Mouse (Mus musculus) intestine, embryonic 15.5 days (tissue): ENCODE results near the gene Tmem184b. TPM values are rescaled to one million over a fixed set of nuclear protein-coding genes. Genes with fewer than 3 reads are reported as not detected.
A peak's percentile ranks its signal among the peaks of the same experiment; 100 is the strongest.

Source experiments
- ATAC-seq: fragments of 200-750 bp; cut with Nextera tagmentation; 2 replicates; pipeline ENCODE4 v1.8.0; 2017; ENCODE audit warnings: moderate TSS enrichment, moderate library complexity
- H3K27ac ChIP-seq: fragments of 300-500 bp; sonication (generic); 2 replicates; pipeline ENCODE4 v1.5.1; 2015; ENCODE audit warnings: mild to moderate bottlenecking, inconsistent platforms
- H3K27me3 ChIP-seq: fragments of 300-500 bp; sonication (generic); replicated peaks from 2 replicates; pipeline ENCODE4 v1.6.1; 2015; ENCODE audit warnings: inconsistent platforms
- H3K36me3 ChIP-seq: fragments of 300-500 bp; sonication (generic); 2 replicates; pipeline ENCODE4 v1.6.1; 2015; ENCODE audit warnings: inconsistent platforms
- H3K4me1 ChIP-seq: fragments of 300-500 bp; sonication (generic); replicated peaks from 2 replicates; pipeline ENCODE4 v1.6.1; 2015; ENCODE audit warnings: inconsistent platforms
- H3K4me2 ChIP-seq: fragments of 300-500 bp; sonication (generic); replicated peaks from 2 replicates; pipeline ENCODE4 v1.6.1; 2015; ENCODE audit warnings: mild to moderate bottlenecking, inconsistent platforms
- H3K4me3 ChIP-seq: fragments of 300-500 bp; sonication (generic); replicated peaks from 2 replicates; pipeline ENCODE4 v1.5.1; 2015; ENCODE audit warnings: inconsistent platforms
- H3K9ac ChIP-seq: fragments of 300-500 bp; sonication (generic); 2 replicates; pipeline ENCODE4 v1.6.1; 2015; ENCODE audit warnings: inconsistent platforms
- H3K9me3 ChIP-seq: fragments of 300-500 bp; sonication (generic); 2 replicates; pipeline ENCODE4 v1.6.1; 2016; ENCODE audit warnings: inconsistent platforms
- WGBS: fragments of 180-500 bp; shearing (Covaris S2); methylation state at CpG from one replicate; pipeline ENCODE4 v1.1.7; 2015; 5-methylcytosine and 5-hydroxymethylcytosine counted together
- polyA plus RNA-seq: library from polyadenylated mRNA; unstranded; fragments of >200 nt; fragmentation: Nextera tagmentation; extraction: Ambion mirVana; gene quantifications from 2 replicates; pipeline ENCODE4 v1.2.1, GENCODE M21; 2015

Gene Tmem184b
- polyA plus RNA-seq, 1 experiment from 2014 or later, result 49.4 TPM

DNA sequence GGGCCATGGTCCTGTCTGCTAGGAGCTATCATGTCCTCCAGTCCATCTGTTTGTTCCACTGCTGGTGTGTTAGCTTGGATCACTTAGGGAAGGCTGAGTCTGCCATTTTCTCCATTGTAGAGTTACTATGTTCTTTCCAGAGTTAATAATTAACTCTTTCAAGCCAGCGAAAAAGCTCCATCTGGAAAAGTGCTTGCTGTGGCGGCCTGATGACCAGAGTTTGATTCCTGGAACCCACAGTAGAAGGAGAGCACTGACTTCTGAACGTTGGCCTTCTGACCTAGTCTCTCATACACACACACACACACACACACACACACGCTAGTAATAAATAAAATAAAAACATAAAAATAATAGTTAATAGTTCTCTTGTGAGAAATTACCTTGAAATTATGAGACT lies 58.7 kb downstream of the Tmem184b start:
- no peaks in the 10 kb centered on the region for H3K27me3 ChIP-seq
- peaks cover 18% of the 10 kb centered on the region for H3K4me1 ChIP-seq
- H3K9ac ChIP-seq, result no peak overlapping the region
- no peaks in the 10 kb centered on the region for H3K9me3 ChIP-seq
- ATAC-seq, result no peak
- no peak overlapping the region for H3K4me2 ChIP-seq
- H3K36me3 ChIP-seq, result no peaks in the 10 kb centered on the region
- no peak overlapping the region for H3K4me3 ChIP-seq
- no peak overlapping the region for H3K27ac ChIP-seq
- WGBS, result 58% methylated on average over 4 of the region's 4 CpGs

DNA sequence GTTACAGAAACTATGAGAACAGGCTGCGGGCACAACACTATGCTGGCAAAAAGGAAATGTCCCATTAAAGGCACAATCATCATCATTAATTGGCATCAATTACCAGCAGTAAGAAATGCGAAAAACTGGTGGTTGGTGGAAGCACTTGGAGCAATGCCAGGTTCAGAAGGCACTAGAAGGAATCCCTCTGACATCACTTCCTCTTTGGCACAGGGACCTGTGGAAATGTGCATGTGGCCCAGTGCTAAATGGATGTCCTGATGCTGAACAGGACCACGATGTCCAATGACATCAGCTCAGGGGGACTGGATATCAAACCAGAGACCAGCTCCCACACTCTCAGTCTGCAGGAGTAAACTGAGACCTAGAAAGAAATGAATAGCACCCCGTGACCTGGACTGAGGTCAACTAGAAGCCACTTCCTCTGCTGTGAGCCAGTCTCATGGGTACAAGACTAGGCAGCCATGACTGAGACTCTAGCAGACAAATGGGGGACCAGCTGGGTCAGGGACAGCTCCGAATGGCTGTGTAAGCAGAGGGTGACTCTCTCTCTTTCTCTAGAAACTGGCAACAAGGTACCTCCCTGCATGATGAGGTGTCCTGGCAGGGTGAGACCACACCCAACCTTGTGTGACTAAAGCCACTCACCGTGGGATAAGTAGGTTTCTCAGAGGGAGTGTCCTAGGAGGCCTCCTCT lies 60.6 kb downstream of the Tmem184b start:
- ATAC-seq, result no peak
- H3K27ac ChIP-seq, result no peak overlapping the region
- 68% methylated on average over 6 of the region's 6 CpGs for WGBS

DNA sequence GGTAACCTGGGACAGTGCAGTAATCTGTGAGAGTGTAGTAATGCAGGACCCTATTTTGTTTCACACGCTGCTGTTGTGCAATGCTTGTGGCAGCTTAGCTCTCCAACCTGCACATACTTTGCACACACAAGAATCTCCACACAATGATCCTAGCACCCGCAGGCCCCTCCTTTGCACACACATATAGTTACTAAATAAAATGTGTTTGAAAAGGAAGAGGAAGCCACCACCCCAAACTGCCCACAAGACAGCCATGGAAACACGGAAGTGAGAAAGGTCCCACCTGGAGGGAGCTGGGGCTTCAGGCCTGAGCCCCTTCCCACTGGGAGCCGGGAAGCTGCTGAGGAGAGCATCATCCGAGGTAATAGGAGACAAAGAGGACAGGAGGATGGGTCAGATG lies 64.4 kb downstream of the Tmem184b start:
- Histone ChIP-seq H3K4me2 (no peak overlapping the region), H3K36me3 (no peaks in the 10 kb centered on the region), H3K9me3 (no peaks in the 10 kb centered on the region), H3K4me1 (peaks cover 4% of the 10 kb centered on the region; the same call in 1 of the 2 replicates), H3K27ac (no peak overlapping the region), H3K9ac (no peak overlapping the region), H3K4me3 (no peak overlapping the region), H3K27me3 (no peaks in the 10 kb centered on the region)
- ATAC-seq, result no peak
- 72% methylated on average over 5 of the region's 5 CpGs for WGBS

More for the DNA sequence above, 60.6 kb downstream of the Tmem184b start:
- Histone ChIP-seq H3K4me2 (no peak overlapping the region), H3K36me3 (no peaks in the 10 kb centered on the region), H3K9me3 (no peaks in the 10 kb centered on the region), H3K4me1 (peaks cover 7% of the 10 kb centered on the region; the same call in 1 of the 2 replicates), H3K4me3 (no peak overlapping the region), H3K27me3 (no peaks in the 10 kb centered on the region), H3K9ac (no peak overlapping the region)

DNA sequence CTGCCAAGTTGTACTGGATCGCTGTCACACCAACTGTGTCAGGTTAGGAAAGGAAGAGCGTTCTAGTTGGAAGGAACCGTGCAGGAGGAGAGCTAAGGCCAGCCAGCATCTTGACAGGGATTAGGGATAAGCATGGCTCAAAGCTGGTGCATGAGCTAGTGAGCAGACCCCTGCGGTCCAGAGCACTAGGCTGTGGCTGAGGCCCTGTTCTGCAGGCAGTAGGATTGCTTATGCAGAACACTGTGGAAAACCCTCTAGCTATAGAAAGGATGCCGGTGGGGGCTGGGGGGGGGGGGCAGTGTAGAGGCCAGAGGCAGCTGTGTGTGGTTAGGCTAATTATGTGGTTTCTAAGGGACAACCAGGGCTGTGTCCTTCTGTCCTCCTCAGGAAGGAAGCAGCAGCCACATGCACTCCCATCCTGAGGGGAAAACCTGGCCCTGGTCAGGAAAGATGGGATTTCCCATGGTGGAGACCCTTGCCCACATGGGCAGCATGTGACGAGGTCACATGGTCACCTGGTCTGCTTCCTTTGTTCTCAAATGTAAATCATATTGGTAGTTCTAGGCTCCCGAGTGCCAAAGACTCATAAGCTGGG lies 68.2 kb downstream of the Tmem184b start:
- H3K36me3 ChIP-seq, result no peaks in the 10 kb centered on the region
- no peaks in the 10 kb centered on the region for H3K9me3 ChIP-seq
- H3K27ac ChIP-seq, result no peak overlapping the region
- WGBS, result 60% methylated on average over 7 of the region's 7 CpGs
- 0 out of 2 replicates have a peak, but pooled peaks cover 2% of the 10 kb centered on the region for H3K4me1 ChIP-seq
- H3K9ac ChIP-seq, result no peak overlapping the region
- no peak overlapping the region for H3K4me3 ChIP-seq
- no peaks in the 10 kb centered on the region for H3K27me3 ChIP-seq
- no peak for ATAC-seq
- no peak overlapping the region for H3K4me2 ChIP-seq

DNA sequence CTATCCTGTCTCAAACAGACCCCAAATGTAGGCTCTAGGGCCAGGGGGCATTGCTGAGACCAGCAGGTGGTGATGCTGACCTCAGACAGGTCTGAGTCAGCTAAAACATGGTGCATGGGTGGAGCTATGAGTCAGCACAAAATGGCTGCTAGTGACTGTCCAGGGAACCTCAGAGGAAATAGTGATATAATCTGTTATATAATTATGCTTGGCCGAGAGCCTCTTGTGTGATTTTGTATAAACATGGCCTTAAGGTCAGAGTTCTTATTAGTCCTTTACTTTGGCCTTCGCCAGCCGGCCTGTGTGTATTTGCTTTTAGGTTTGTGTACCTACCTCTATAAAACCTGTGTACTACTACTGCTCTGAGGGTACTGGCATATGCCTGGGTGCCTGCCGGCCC lies 70.0 kb downstream of the Tmem184b start:
- 42% methylated on average over 4 of the region's 4 CpGs for WGBS
- Histone ChIP-seq H3K4me3 (no peak overlapping the region), H3K9ac (no peak overlapping the region), H3K36me3 (no peaks in the 10 kb centered on the region), H3K9me3 (no peaks in the 10 kb centered on the region), H3K27ac (no peak overlapping the region), H3K4me2 (no peak overlapping the region), H3K27me3 (no peaks in the 10 kb centered on the region), H3K4me1 (0 out of 2 replicates have a peak, but pooled peaks cover 2% of the 10 kb centered on the region)
- ATAC-seq, result no peak

DNA sequence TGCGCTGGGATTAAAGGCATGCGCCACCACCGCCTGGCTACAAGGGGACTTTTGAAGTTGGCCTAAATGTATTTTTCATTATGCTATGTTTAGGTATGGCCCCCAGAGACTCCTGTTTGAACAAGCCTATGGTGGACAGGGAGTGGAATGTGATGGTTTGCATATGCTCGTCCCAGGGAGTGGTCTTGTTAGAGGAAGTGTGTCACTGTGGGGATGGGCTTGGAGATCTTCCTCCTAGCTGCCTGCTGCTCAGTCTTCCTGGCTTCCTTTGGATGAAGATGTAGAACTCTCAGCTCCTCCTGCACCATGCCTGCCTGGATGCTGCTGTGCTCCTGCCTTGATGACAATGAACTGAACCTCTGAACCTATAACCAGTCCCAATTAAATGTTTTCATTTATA lies 72.8 kb downstream of the Tmem184b start:
- Histone ChIP-seq H3K27ac (no peak overlapping the region), H3K4me3 (no peak overlapping the region), H3K9ac (no peak overlapping the region), H3K27me3 (no peaks in the 10 kb centered on the region), H3K36me3 (no peaks in the 10 kb centered on the region), H3K4me1 (peaks cover 17% of the 10 kb centered on the region), H3K4me2 (no peak overlapping the region), H3K9me3 (no peaks in the 10 kb centered on the region)
- no peak for ATAC-seq
- WGBS, result 51% methylated on average over 4 of the region's 4 CpGs

DNA sequence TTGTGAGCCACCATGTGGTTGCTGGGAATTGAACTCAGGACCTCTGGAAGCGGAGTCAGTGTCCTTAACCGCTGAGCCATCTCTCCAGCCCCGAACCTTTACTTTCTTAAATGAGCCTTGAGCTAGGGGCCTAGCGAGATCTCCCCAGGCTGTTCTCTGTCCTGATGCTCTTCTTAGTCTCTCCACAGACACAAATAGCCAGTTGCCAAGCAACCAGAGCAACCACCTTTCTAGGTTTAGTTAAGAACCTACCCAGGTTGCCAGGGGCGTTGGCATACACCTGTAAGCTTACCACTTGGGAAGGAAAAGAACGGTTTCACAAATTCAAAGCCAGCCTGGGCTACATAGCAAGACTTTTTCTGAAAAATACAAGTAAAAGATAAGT lies 73.4 kb downstream of the Tmem184b start:
- H3K4me1 ChIP-seq, result peaks cover 22% of the 10 kb centered on the region
- 86% methylated on average over 6 of the region's 6 CpGs for WGBS
- no peak for ATAC-seq
- no peaks in the 10 kb centered on the region for H3K27me3 ChIP-seq
- H3K4me3 ChIP-seq, result no peak overlapping the region
- no peaks in the 10 kb centered on the region for H3K9me3 ChIP-seq
- no peak overlapping the region for H3K27ac ChIP-seq
- no peak overlapping the region for H3K9ac ChIP-seq
- H3K4me2 ChIP-seq, result no peak overlapping the region
- H3K36me3 ChIP-seq, result no peaks in the 10 kb centered on the region

DNA sequence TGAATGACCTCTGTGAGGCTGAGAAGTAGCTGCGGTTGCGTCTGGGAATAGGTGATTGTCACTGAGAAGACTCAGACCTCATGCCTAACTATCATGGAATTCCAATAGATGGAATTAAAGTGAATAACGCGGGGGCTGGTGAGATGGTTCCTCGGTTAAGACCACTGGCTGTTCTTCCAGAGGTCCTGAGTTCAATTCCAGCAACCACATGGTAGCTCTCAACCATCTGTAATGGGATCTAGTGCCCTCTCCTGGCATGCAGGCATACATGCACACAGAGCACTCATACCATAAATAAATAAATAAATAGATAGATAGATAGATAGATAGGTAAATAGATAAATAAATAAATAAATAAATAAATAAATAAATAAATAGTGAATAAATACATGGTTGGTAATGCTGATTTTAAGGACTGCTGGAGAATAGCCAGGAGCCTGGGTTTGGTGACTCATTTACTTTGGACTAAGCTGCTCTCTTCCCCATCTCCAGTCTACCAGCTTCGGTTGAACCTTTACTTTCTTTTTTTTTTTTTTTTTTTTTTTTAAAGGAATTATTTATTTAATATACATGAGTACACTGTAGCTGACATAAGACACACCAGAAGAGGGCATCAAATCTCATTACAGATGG lies 73.9 kb downstream of the Tmem184b start:
- Histone ChIP-seq H3K4me1 (peaks cover 24% of the 10 kb centered on the region), H3K4me3 (no peak overlapping the region), H3K9ac (no peak overlapping the region), H3K36me3 (no peaks in the 10 kb centered on the region), H3K27me3 (no peaks in the 10 kb centered on the region), H3K27ac (no peak overlapping the region), H3K4me2 (no peak overlapping the region), H3K9me3 (no peaks in the 10 kb centered on the region)
- 96% methylated on average over 6 of the region's 6 CpGs for WGBS
- ATAC-seq, result no peak

DNA sequence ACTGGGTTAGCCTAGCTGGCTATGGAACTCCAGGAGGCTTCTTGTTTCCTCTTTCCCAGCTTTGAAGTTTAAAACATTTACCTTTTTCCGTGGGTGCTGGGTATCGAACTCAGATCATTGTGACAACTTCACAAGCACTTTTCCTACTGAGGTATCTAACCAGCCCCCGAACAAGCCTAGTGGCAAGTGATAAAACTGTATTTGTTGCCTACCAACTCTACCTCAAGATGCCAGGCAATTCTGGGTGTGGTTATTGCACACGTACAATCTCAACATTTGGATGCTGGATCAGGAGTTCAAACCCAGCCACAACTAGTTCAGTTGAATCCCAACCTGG lies 74.5 kb downstream of the Tmem184b start:
- no peak for ATAC-seq
- H3K9me3 ChIP-seq, result no peaks in the 10 kb centered on the region
- H3K9ac ChIP-seq, result no peak overlapping the region
- no peak overlapping the region for H3K4me3 ChIP-seq
- peak overlapping the region; percentile 79 for H3K4me2 ChIP-seq
- H3K4me1 ChIP-seq, result peaks cover 29% of the 10 kb centered on the region
- H3K36me3 ChIP-seq, result no peaks in the 10 kb centered on the region
- no peaks in the 10 kb centered on the region for H3K27me3 ChIP-seq
- H3K27ac ChIP-seq, result peak overlapping the region; percentile 75; the same call in 1 of the 2 replicates
- WGBS, result 80% methylated on average over 4 of the region's 4 CpGs

DNA sequence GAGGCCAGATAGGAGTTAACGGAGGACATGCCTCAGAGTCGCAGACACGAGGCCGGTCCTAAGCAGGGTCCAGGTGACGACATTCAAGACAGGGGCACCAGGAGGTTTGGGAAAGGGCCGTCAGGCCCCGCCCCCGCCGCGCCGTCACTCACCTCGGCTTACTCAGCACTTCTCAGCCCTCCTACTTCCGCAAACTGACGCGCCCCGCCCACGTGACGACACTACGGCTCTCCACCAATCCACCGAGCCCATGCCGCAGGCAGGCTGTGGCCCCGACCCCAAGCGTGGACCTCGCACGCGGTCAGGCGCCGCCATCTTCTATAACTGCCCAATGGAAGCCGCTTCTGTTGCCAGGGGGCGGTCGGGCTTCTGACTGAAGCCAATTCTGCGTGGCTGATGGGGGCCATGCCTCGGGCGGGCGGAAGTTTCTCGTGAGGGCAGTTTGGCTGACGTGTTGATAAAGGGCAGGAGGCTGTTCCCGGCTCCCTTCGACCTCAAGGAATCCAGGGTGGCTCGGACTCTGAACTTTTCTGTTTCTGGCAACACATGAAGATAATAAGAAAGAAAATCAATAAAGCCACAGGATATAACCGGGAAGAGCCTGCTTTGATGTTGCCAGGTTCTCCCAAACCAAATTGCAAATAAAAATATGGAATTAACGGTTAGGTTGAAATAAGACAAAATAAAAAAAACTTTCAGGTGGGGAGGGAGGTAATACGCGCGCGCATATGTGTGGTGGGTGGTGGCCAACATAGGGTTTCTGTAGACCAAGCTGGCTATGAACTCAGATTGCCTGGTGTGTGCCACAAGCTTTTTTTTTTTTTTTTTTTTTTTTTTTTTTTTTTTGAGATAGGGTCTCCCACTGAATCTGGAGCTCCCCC lies 75.1 kb downstream of the Tmem184b start, which contains the start of gene Pla2g6:
TSS of gene Pla2g6 (minus strand) at position 333 of the 881 bp plus-strand sequence.
- Histone ChIP-seq H3K36me3 (no peaks in the 10 kb centered on the region), H3K27ac (peak within 1 kb of the TSS; percentile 93), H3K4me3 (peak within 1 kb of the TSS; percentile 55), H3K4me2 (peak within 1 kb of the TSS; percentile 79), H3K9me3 (no peaks in the 10 kb centered on the region), H3K27me3 (no peaks in the 10 kb centered on the region), H3K9ac (peak within 1 kb of the TSS; percentile 65), H3K4me1 (peaks cover 34% of the 10 kb centered on the region)
- ATAC-seq, result peak; percentile 97
- 3% methylated on average over 46 of the region's 46 CpGs for WGBS

DNA sequence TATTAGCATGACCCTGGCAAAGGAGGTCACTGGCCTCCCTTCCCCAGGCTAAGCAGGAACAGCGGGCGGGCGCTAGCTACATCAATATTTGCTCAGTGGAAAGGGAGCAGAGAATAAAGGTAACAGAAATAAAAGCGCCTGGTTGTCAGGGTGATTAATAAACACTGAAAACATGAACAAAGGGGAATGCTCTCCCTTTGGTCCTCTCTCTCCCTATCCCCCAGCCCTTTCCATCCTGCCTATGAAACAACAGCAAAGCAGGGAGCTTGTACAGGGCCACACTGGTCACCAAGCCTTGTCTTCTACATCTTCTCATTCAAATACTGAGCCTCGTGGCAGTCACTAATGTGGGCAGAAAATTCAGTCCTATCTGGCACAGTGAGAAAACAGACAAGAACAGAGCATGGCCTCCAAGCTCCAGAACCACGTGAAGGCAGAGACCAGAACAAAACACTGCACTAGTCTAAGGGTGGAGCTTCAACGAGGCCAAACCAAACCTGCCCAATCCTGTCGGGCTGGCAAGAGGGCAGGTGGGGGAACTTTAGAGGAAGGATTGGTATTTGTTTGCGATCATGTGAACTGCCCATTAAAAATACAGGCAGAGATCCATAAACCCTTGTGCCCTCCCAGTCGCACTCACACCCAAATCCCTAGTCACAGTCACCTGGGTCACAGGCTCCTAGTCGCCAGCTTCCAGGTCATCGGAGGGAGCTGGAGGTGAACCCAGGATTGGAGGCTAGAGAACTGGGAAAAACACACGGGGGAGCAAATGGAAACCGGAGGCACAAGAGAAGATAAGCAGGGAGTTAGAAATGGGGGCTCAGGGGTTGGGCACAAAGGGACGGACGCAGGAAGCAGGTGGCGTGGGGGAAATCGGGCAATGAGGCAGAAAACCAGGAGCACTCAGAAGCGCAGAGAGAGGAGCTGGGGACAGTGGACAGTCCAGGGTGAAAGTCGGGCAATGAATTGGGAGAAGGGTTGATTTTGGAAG lies 76.1 kb downstream of the Tmem184b start:
- H3K36me3 ChIP-seq, result no peaks in the 10 kb centered on the region
- H3K9ac ChIP-seq, result peak overlapping the region; percentile 65
- no peaks in the 10 kb centered on the region for H3K9me3 ChIP-seq
- peaks cover 42% of the 10 kb centered on the region for H3K4me1 ChIP-seq
- H3K4me2 ChIP-seq, result peak overlapping the region; percentile 79
- peak overlapping the region; percentile 93 for H3K27ac ChIP-seq
- H3K4me3 ChIP-seq, result peak overlapping the region; percentile 55
- 11% methylated on average over 20 of the region's 20 CpGs for WGBS
- no peaks in the 10 kb centered on the region for H3K27me3 ChIP-seq
- peak; percentile 27 for ATAC-seq
